Mouse (Mus musculus) neural tube, embryonic 13.5 days (tissue): ENCODE data around the gene Mapk8ip2. TPM values are rescaled to one million over a fixed set of nuclear protein-coding genes. Genes with fewer than 3 reads are reported as not detected.
A peak's percentile ranks its signal among the peaks of the same experiment; 100 is the strongest.

ENCODE experiments used
- ATAC-seq: fragments of 200-750 bp; cut with Nextera tagmentation; 2 replicates; pipeline ENCODE4 v1.8.0; 2017; ENCODE audit warnings: low read depth, mild to moderate bottlenecking, moderate TSS enrichment, moderate library complexity
- H3K27ac ChIP-seq: fragments of 300-500 bp; sonication (generic); replicated peaks from 2 replicates; pipeline ENCODE4 v1.5.1; 2015; ENCODE audit warnings: moderate library complexity, mild to moderate bottlenecking, inconsistent platforms
- H3K27me3 ChIP-seq: fragments of 300-500 bp; sonication (generic); 2 replicates; pipeline ENCODE4 v1.6.1; 2015; ENCODE audit warnings: mild to moderate bottlenecking, inconsistent platforms
- H3K36me3 ChIP-seq: fragments of 300-500 bp; sonication (generic); 2 replicates; pipeline ENCODE4 v1.6.1; 2015; ENCODE audit warnings: mild to moderate bottlenecking, inconsistent platforms
- H3K4me1 ChIP-seq: fragments of 300-500 bp; sonication (generic); replicated peaks from 2 replicates; pipeline ENCODE4 v1.6.1; 2015; ENCODE audit warnings: inconsistent platforms
- H3K4me2 ChIP-seq: fragments of 300-500 bp; sonication (generic); 2 replicates; pipeline ENCODE4 v1.6.1; 2015; ENCODE audit warnings: inconsistent platforms, mild to moderate bottlenecking, moderate library complexity
- H3K4me3 ChIP-seq: fragments of 300-500 bp; sonication (generic); 2 replicates; pipeline ENCODE4 v1.5.1; 2015; ENCODE audit warnings: mild to moderate bottlenecking, inconsistent platforms
- H3K9ac ChIP-seq: fragments of 300-500 bp; sonication (generic); 2 replicates; pipeline ENCODE4 v1.6.1; 2015; ENCODE audit warnings: moderate library complexity, mild to moderate bottlenecking, inconsistent platforms
- H3K9me3 ChIP-seq: fragments of 300-500 bp; sonication (generic); 2 replicates; pipeline ENCODE4 v1.6.1; 2016; ENCODE audit warnings: inconsistent platforms
- WGBS: fragments of 180-500 bp; shearing (Covaris S2); methylation state at CpG from one replicate; pipeline ENCODE4 v1.1.7; 2015; 5-methylcytosine and 5-hydroxymethylcytosine counted together
- polyA plus RNA-seq: library from polyadenylated mRNA; unstranded; fragments of >200 nt; fragmentation: Nextera tagmentation; extraction: Ambion mirVana; gene quantifications from 2 replicates; pipeline ENCODE4 v1.2.1, GENCODE M21; 2015

Gene Mapk8ip2
- polyA plus RNA-seq, 1 experiment from 2014 or later = 77.3 TPM

- peaks cover 28% of the 10 kb centered on the region for H3K27me3 ChIP-seq
These were observed 43.1 kb downstream of the Mapk8ip2 start for GRCm38 (mm10) chr15:89496841-89497240.

GRCm38 (mm10) chr15:89497391-89498048, 43.8 kb downstream of the Mapk8ip2 start:
- Histone ChIP-seq H3K27me3 (peaks cover 29% of the 10 kb centered on the region), H3K27ac (no peak overlapping the region), H3K4me1 (peaks cover 40% of the 10 kb centered on the region), H3K4me2 (0 out of 2 replicates have a peak overlapping the region, but pooled peaks have one; percentile 93), H3K9me3 (no peaks in the 10 kb centered on the region), H3K9ac (peak overlapping the region; percentile 38; the same call in 1 of the 2 replicates), H3K36me3 (peaks cover 1% of the 10 kb centered on the region; the same call in 1 of the 2 replicates), H3K4me3 (peak overlapping the region; percentile 73; the same call in 1 of the 2 replicates)
- 42% methylated on average over 4 of the region's 4 CpGs for WGBS
- no peak for ATAC-seq

More at GRCm38 (mm10) chr15:89496841-89497240, 43.1 kb downstream of the Mapk8ip2 start:
- H3K36me3 ChIP-seq = no peaks in the 10 kb centered on the region
- ATAC-seq = no peak
- 0 out of 2 replicates have a peak overlapping the region, but pooled peaks have one; percentile 38 for H3K9ac ChIP-seq
- no peak overlapping the region for H3K4me3 ChIP-seq
- H3K27ac ChIP-seq = no peak overlapping the region
- 29% methylated on average over 2 of the region's 2 CpGs for WGBS
- H3K9me3 ChIP-seq = no peaks in the 10 kb centered on the region
- H3K4me2 ChIP-seq = no peak overlapping the region
- peaks cover 40% of the 10 kb centered on the region for H3K4me1 ChIP-seq

DNA sequence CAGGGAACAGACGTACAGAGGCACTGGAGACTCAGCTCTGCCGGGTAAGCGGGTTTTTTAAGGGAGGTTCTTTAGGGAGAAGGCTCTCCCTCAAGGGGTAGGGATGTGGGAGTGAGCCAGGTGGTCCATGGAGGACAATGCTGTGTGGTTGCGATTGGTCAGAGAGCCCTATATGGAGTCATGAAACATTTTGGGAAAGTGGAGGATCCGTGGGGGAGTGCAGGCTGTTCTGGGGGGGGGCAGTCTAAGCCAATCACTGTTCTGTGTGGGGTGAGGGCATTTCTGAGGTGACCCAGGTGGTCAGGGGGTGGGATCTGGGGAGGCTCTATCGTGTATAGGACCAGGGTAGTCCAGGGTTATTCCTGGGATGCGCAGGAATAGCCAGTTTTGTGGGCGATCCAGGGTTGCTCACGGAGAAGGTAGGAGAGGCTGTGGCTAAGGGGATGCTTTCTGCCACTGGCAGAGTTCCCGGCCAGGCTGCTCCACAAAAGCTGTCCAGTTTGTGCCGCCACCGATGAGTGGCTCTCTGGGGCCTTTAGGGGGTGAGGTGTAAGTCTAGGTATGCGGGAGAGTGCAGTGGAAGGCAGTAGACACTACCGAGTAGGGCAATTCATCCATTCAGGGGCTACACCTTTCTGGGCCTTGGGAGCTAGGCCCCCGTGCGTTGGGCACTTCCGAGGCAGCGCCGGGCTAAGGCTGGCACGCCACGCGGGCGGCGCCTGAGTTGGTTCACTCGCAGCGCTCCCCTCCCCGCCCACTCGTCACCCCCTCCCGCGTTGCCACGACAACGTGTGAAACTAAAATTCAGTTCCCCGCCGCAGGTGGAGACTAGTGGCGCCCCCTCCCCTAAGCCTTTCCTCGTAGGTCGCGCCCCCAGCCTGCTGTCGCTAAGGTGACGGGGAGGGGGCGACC, 44.6 kb downstream of the Mapk8ip2 start:
- Histone ChIP-seq H3K4me1 (peaks cover 40% of the 10 kb centered on the region), H3K9ac (peak overlapping the region; percentile 95), H3K4me3 (peak overlapping the region; percentile 73), H3K27me3 (peaks cover 29% of the 10 kb centered on the region), H3K4me2 (peak overlapping the region; percentile 93), H3K9me3 (no peaks in the 10 kb centered on the region), H3K27ac (peak overlapping the region; percentile 87), H3K36me3 (peaks cover 9% of the 10 kb centered on the region)
- ATAC-seq = peak; percentile 33; the same call in 1 of the 2 replicates
- 3% methylated on average over 35 of the region's 41 CpGs for WGBS

DNA sequence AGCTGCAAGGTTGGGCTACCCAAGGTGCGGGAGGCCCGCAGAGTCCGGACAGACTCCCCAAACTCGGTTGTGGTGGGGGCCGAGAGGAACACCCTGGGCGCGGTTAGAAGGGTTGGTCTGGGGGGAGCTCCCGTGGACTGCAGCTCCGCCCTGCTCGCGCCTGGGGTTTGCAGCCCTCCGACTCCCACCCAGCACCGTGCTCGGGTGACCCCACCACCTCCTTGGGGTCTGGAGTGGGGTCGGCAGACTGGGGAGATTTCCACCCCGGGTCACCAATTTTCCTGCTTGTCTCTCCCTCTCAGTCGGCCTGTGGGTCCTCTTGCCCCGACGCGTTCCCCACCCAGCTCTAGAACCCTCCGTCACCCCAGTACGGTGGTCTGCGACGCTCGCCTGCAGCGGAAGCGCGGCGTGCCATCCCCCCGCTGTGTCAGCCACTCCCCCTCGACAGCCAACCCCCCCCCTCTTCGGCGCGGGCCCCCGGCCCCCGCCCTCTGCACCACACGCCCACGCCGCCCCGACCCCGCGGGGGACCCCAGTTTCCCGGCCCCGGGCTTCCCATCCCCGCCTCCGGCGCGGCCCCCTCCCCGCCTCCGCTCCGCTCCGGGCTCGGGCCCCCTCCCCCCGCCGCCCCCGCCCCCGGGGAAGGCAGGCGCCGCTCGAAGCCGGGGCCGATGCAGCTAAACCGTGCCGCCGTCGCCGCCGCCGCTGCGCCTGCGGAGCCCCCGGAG, 45.4 kb downstream of the Mapk8ip2 start, which contains the start of gene Shank3:
TSS of gene Shank3 (plus strand) at position 663 of the 728 bp plus-strand sequence.
- no peaks in the 10 kb centered on the region for H3K9me3 ChIP-seq
- peaks cover 29% of the 10 kb centered on the region for H3K27me3 ChIP-seq
- H3K9ac ChIP-seq = peak within 1 kb of the TSS; percentile 95
- peaks cover 40% of the 10 kb centered on the region for H3K4me1 ChIP-seq
- WGBS = 0% methylated on average over 29 of the region's 72 CpGs
- H3K36me3 ChIP-seq = peaks cover 17% of the 10 kb centered on the region
- peak within 1 kb of the TSS; percentile 87 for H3K27ac ChIP-seq
- H3K4me2 ChIP-seq = peak within 1 kb of the TSS; percentile 93
- ATAC-seq = peak; percentile 60
- H3K4me3 ChIP-seq = peak within 1 kb of the TSS; percentile 73

- Histone ChIP-seq H3K36me3 (peaks cover 23% of the 10 kb centered on the region), H3K27ac (peak overlapping the region; percentile 87), H3K4me3 (peak overlapping the region; percentile 73), H3K9ac (peak overlapping the region; percentile 95), H3K4me2 (peak overlapping the region; percentile 93), H3K4me1 (peaks cover 40% of the 10 kb centered on the region), H3K9me3 (no peaks in the 10 kb centered on the region), H3K27me3 (peaks cover 29% of the 10 kb centered on the region)
- 1% methylated on average over 51 of the region's 60 CpGs for WGBS
- ATAC-seq = peak; percentile 75
These were observed 46.1 kb downstream of the Mapk8ip2 start for GRCm38 (mm10) chr15:89499784-89500220.

GRCm38 (mm10) chr15:89500221-89500791, 46.6 kb downstream of the Mapk8ip2 start:
- Histone ChIP-seq H3K9ac (peak overlapping the region; percentile 95), H3K27me3 (peaks cover 29% of the 10 kb centered on the region), H3K4me1 (peaks cover 40% of the 10 kb centered on the region), H3K4me3 (peak overlapping the region; percentile 73), H3K27ac (peak overlapping the region; percentile 87; the same call in 1 of the 2 replicates), H3K4me2 (peak overlapping the region; percentile 93), H3K9me3 (no peaks in the 10 kb centered on the region), H3K36me3 (peaks cover 27% of the 10 kb centered on the region)
- under 1% methylated on average over 35 of the region's 35 CpGs for WGBS
- peak; percentile 42 for ATAC-seq

DNA sequence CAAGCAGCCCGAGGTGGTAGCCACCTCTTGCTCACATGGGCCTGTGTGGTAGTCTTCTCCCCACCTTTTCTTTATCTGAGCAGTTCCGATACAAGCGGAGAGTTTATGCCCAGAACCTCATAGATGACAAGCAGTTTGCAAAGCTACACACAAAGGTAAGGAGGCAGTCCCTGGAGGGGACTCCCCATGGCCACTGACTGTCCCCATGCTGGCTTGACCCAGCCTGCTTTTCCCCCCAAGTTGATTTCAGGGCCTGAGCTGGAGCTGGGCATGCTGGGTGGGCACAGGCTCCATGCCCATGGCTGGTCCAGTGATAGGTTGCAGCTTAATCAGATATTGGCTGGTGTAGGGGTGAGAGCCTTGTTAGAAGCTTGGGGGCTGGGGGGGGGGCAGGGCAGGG, 47.6 kb downstream of the Mapk8ip2 start:
- 0 out of 2 replicates have a peak overlapping the region, but pooled peaks have one; percentile 73 for H3K4me3 ChIP-seq
- peak overlapping the region; percentile 93; the same call in 1 of the 2 replicates for H3K4me2 ChIP-seq
- no peak for ATAC-seq
- H3K9me3 ChIP-seq = no peaks in the 10 kb centered on the region
- H3K27ac ChIP-seq = no peak overlapping the region
- H3K4me1 ChIP-seq = peaks cover 36% of the 10 kb centered on the region
- H3K9ac ChIP-seq = no peak overlapping the region
- WGBS = 91% methylated on average over 3 of the region's 3 CpGs
- H3K36me3 ChIP-seq = peaks cover 36% of the 10 kb centered on the region
- peaks cover 29% of the 10 kb centered on the region for H3K27me3 ChIP-seq

DNA sequence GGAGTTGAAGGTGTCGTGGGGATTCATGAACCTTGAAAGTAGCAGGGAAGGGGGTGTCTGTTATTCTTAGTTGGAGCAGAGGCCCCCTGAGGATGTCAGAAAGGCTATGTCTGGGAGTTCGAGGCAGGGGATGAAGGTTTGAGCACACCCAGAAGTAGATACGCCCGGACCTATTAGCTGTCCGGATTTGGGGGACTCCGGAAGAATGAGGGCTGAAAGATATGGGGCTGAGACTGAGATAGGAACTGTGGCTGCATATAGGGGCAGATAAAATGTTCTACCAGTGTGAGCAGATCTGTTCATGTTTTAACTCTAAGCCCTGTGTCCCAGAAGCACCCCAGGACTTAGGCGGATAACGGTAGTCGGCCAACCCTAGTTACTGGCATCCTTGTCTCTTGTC, 51.1 kb downstream of the Mapk8ip2 start:
- peaks cover 54% of the 10 kb centered on the region for H3K36me3 ChIP-seq

DNA sequence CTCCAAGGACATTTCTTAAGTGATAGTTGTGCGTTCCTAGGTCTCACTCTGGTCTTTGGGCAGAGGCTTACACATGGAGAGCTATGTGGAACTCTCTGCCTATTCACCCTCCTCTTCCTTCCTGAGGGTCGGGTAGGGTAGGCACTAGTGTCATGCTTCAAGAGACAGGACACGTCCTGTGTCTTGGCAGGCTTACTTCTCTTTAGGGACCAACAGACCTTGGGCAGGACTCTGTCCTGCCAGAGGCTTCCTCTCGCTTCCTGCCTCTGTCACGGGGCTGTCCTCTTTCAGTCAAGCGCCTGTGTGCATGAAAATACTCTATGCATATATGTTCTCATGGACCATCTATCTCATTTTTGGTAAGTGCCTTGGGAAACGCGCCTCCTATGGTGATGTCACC, 54.0 kb downstream of the Mapk8ip2 start:
- peaks cover 50% of the 10 kb centered on the region for H3K36me3 ChIP-seq
- no peak overlapping the region for H3K4me2 ChIP-seq

More for the DNA sequence above, 51.1 kb downstream of the Mapk8ip2 start:
- ATAC-seq = no peak
- 95% methylated on average over 9 of the region's 9 CpGs for WGBS
- Histone ChIP-seq H3K27ac (no peak overlapping the region), H3K4me1 (peaks cover 13% of the 10 kb centered on the region), H3K9ac (no peak overlapping the region), H3K4me3 (no peak overlapping the region), H3K27me3 (peaks cover 13% of the 10 kb centered on the region), H3K9me3 (no peaks in the 10 kb centered on the region), H3K4me2 (no peak overlapping the region)

DNA sequence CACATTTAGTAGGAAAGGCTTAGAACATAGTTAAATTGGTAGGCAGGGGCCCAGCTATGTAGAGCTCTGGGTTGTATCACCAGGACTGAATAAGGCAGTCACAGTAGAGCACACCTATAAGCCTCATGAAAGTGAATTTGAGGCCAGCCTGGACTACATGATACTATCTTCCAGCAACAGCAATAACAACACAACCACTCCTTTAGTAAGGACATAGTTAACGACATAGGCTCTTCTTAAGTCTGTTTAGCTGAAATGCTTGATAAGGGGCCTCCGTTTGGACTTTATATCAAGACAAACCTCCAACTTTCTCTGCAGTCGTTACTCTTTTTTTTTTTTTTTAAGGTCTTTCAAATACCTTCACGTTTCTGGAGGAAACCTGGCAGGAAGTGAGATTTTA, 59.0 kb downstream of the Mapk8ip2 start:
- H3K36me3 ChIP-seq = peaks cover 7% of the 10 kb centered on the region
- no peak overlapping the region for H3K4me3 ChIP-seq
- no peak overlapping the region for H3K27ac ChIP-seq
- 80% methylated on average over 4 of the region's 4 CpGs for whole genome bisulfite sequencing
- no peak for ATAC-seq
- no peaks in the 10 kb centered on the region for H3K4me1 ChIP-seq
- no peaks in the 10 kb centered on the region for H3K27me3 ChIP-seq
- H3K9ac ChIP-seq = no peak overlapping the region
- no peak overlapping the region for H3K4me2 ChIP-seq
- H3K9me3 ChIP-seq = no peaks in the 10 kb centered on the region

More for the DNA sequence above, 54.0 kb downstream of the Mapk8ip2 start:
- Histone ChIP-seq H3K27me3 (no peaks in the 10 kb centered on the region), H3K9ac (no peak overlapping the region), H3K4me3 (no peak overlapping the region), H3K4me1 (no peaks in the 10 kb centered on the region), H3K9me3 (no peaks in the 10 kb centered on the region), H3K27ac (no peak overlapping the region)
- no peak for ATAC-seq
- 92% methylated on average over 8 of the region's 8 CpGs for WGBS
